Mouse (Mus musculus) olfactory bulb, adult 2 months (tissue): ENCODE results near the gene Egln2. TPM values are rescaled to one million over a fixed set of nuclear protein-coding genes. Genes with fewer than 3 reads are reported as not detected.

Experiments used
- H3K27ac ChIP-seq: fragments of 200-500 bp; 2 replicates; pipeline ENCODE4 v1.5.1; 2012; ENCODE audit warnings: low read depth, low read length; ENCODE audit not compliant: insufficient read depth
- H3K4me1 ChIP-seq: fragments of 200-500 bp; 2 replicates; pipeline ENCODE4 v1.6.1; 2012; ENCODE audit warnings: low read length; ENCODE audit not compliant: control insufficient read depth, insufficient read depth
- H3K4me3 ChIP-seq: fragments of 200-500 bp; 2 replicates; pipeline ENCODE4 v1.5.1; 2012; ENCODE audit warnings: mild to moderate bottlenecking, low read depth, low read length, moderate library complexity; ENCODE audit not compliant: insufficient read depth
- CTCF ChIP-seq: fragments of 200-500 bp; IDR thresholded peaks from 2 replicates; pipeline ENCODE4 v1.5.1; 2012; ENCODE audit warnings: low read depth, mild to moderate bottlenecking, low read length, moderate library complexity; ENCODE audit not compliant: insufficient read depth
- POLR2A ChIP-seq: fragments of 200-500 bp; IDR thresholded peaks from 2 replicates; pipeline ENCODE4 v1.6.1; 2012; ENCODE audit warnings: mild to moderate bottlenecking, low read depth, low read length, moderate library complexity; ENCODE audit not compliant: insufficient read depth
- WGBS: fragments of 180-500 bp; shearing (Covaris S2); methylation state at CpG from one replicate; pipeline ENCODE4 v1.1.7; 2018; 5-methylcytosine and 5-hydroxymethylcytosine counted together
- polyA plus RNA-seq: library from polyadenylated mRNA; stranded (reverse); fragments of >200 nt; gene quantifications from 2 replicates; pipeline ENCODE4 v1.2.4, GENCODE M21; 2012; ENCODE audit warnings: low replicate concordance; ENCODE audit not compliant: missing spikeins, insufficient read depth, insufficient read length

Gene Egln2
- polyA plus RNA-seq, 1 experiment: not detected

DNA sequence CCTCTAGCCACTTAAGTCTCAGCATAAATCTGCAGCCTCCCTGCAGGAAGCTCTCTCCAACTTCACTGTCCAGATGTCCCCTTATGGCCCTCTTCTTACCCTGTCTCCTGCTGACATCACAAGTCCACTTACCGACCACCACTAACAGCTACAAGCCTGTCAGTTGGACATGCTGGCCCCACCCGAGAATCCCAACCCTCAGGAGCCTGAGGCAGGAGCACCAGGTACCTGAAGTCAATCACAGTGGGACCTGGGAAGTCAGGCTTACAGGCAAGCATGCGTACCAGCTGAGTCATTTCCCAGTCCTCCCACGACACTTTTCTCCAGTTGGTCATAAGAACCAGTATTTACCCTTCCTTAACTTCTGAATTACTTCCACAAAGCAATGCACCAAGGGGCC is 27.1 kb upstream of the Egln2 start:
- Histone ChIP-seq H3K4me3 (no peak overlapping the region), H3K4me1 (peaks cover 9% of the 10 kb centered on the region), H3K27ac (no peak overlapping the region)
- WGBS: 62% methylated on average over 4 of the region's 4 CpGs
- TF ChIP-seq CTCF (no peak), POLR2A (no peak)

DNA sequence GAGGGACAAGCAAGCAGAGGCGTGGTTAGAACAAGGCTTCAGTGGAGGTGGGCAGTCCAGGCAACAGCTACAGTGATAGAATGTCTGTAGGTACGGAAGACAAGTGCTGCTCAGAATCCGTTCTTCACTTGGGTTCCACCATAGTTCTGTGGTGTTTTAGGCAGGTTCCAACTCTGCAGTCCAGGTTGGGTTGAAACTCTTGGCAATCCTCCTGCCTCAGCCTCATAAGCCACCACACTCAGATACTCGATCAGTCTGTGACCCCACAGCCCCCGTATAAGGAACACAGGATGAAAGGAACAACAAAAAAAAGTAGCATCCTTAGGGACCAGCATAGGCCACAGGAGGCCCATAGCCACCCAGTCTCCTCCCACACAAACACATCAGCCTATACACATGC is 25.8 kb upstream of the Egln2 start:
- peaks cover 9% of the 10 kb centered on the region for H3K4me1 ChIP-seq
- no peak for TF ChIP-seq POLR2A
- no peak for TF ChIP-seq CTCF
- H3K4me3 ChIP-seq: no peak overlapping the region
- no peak overlapping the region for H3K27ac ChIP-seq
- WGBS: 95% methylated on average over 5 of the region's 5 CpGs

DNA sequence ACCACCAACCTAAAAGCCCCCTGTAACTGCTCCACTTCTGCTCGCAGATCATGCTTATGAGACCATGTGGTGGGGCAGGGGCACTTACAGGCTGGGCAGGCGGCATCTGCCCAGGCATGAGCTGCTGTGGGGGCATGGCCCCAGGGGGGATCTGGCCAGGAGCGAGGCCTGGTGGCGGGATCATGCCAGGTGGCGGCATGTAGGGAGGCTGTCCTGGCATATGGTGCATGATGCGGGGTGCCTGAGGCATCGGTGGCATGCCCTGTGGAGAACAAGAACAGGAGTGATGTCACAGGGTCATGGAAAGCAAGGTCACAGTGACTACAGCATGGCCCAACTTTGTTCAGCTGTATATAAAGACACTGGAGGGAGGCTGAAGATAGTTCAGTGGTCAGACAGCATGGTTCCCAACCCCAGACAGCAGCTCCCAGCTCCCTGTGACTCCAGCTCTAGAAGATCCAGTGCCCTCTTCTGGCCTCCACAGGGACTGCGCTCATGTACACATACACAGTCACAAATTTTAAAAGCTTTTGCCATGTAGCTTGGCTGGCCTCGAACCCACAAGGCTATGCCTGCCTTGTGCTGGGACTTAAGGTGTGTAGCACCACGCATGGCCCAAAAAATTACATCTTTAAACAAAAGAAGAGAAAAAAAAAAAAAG is 22.8 kb upstream of the Egln2 start:
- 95% methylated on average over 10 of the region's 10 CpGs for WGBS
- H3K4me3 ChIP-seq: no peak overlapping the region
- H3K27ac ChIP-seq: no peak overlapping the region
- H3K4me1 ChIP-seq: peaks cover 7% of the 10 kb centered on the region; the same call in 1 of the 2 replicates
- TF ChIP-seq CTCF (no peak), POLR2A (no peak)

DNA sequence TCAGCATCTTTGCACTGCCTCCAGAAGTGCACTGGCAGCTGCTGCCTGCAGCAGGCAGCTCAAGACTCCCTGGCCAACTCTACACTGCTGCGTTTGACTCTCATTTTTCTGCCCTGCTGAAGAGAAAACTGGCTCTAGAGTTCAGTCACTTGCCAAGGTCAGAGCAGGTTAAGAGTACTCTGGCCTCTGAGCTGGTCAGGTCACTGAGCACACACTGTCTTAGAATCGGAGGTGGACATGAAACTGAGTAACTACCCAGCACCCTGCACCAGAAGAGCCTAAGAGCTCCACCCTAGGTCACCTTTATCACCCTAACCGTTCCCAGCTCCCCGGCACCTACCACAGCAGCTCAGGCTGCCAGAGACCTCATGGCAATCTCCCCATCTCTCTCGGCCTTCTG is 19.4 kb upstream of the Egln2 start:
- H3K4me3 ChIP-seq: no peak overlapping the region
- no peaks in the 10 kb centered on the region for H3K4me1 ChIP-seq
- TF ChIP-seq CTCF: no peak
- no peak for TF ChIP-seq POLR2A
- 86% methylated on average over 5 of the region's 5 CpGs for WGBS
- H3K27ac ChIP-seq: no peak overlapping the region

DNA sequence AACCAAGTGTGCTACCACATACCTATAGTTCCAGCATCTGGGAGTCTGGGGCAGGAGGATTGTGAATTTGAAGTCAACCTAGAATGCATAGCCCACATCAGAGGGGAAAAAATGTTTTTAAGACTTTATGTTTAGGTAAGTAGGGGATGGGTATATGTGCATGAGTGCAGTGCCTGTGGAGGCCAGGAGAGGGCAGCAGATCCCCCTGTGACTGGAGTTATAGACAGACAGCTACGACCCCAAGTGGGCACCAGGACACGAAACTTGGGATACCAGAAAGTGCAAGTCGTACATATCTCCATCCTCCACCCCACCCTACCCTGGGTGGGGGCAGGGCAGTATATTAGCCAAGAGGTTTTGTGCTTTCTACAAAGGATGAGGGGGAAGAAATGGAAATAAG is 18.4 kb upstream of the Egln2 start:
- TF ChIP-seq CTCF (no peak; the same call in 1 of the 2 replicates), POLR2A (no peak)
- Histone ChIP-seq H3K27ac (no peak overlapping the region), H3K4me3 (no peak overlapping the region), H3K4me1 (no peaks in the 10 kb centered on the region)
- WGBS: 63% methylated on average over 3 of the region's 3 CpGs

DNA sequence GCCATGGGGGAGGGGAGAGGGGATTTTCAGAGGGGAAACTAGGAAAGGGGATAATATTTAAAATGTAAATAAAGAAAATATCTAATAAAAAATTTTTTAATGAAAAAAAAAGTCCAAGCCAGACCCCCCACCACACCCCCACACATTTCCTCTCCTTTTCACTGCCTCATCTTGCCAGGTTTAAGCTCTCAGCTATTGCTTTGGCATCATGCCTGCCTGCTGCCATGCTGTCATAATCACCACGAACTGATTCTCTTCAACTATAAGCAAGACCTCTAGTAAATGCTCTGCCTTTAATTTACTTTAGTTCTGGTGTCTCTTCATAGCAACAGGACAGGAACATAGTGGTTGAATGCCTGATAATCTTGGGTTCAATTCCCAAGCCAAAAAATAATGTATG is 15.9 kb upstream of the Egln2 start:
- TF ChIP-seq POLR2A (no peak), CTCF (no peak)
- WGBS: 59% methylated on average over 1 of the region's 1 CpGs

DNA sequence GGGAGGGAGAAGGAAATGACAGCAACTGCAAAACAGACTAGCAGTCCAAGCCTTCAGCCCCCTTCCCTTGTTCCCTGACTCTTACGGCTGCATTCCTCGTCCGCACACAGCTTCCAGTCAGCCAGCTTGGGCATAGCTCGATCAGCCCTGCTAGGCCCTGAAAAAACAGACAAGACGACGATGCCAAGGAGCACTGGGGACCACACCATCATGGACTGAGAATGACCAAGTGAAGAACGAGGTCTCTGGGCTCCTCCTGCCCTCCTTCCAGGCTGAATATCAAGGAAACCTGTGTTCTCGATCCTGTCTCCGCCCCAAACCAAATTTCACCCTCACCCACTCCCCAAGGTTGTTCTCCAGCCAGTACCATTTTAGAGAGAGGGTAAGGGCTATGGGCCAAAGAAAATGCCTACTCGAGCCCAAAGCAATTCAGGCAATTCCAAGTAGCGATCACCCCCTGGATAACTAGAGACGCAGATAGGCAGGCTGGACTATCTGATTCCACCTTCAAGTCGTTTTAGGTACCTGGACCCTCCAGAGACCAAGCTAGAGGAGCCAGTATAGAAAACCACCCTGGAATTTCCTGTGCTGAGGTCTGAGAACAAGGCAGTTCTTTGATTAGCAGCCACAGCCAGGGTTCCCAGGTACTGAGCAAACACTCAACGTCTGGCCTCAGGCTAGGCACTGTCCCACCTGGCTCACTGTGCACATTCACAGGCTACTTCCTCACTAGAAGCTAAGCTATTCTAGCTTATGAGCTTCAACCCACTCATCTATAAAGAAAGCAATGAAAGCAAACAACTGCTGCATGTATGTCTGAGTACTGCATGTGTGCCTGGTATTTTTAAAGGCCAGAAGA is 14.5 kb upstream of the Egln2 start, which contains the start of the genes Gm21983 and Mia:
Gene Gm21983, minus strand, starts transcription at position 250 of the 859 bp plus-strand sequence.
Gene Mia, minus strand, starts transcription at position 321 of the 859 bp plus-strand sequence.
- Histone ChIP-seq H3K27ac (no peak within 1 kb of the TSS), H3K4me1 (no peaks in the 10 kb centered on the region), H3K4me3 (no peak within 1 kb of the TSS)
- TF ChIP-seq POLR2A (no peak), CTCF (no peak)
- WGBS: 68% methylated on average over 14 of the region's 14 CpGs

More for the DNA sequence above, 15.9 kb upstream of the Egln2 start:
- Histone ChIP-seq H3K27ac (no peak overlapping the region), H3K4me1 (no peaks in the 10 kb centered on the region), H3K4me3 (no peak overlapping the region)

DNA sequence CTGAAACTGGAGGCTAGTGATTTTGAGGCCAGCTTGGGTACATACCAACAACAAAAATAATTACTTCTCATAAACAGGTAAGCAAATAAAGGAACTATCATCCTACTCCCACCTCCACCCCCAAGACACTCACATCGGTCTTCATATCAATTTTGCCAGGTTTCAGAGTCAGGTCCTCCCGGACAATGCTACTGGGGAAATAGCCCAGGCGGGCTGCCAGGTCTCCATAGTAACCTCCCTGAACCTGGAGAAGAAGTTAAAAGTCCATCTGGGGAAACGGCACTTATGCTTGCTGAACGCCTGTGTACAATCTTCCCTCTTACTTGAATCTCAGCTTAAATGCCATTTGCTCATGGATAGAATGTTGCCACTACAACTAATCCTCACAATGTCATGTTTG is 13.4 kb upstream of the Egln2 start:
- Histone ChIP-seq H3K4me3 (no peak overlapping the region), H3K4me1 (no peaks in the 10 kb centered on the region), H3K27ac (no peak overlapping the region)
- WGBS: 38% methylated on average over 5 of the region's 5 CpGs
- no peak for TF ChIP-seq POLR2A
